Mouse (Mus musculus): ENCODE data around the gene Cd83. TPM values are rescaled to one million over a fixed set of nuclear protein-coding genes. Genes with fewer than 3 reads are reported as not detected.
A peak's percentile ranks its signal among the peaks of the same experiment; 100 is the strongest.

Gene Cd83
- polyA plus RNA-seq, 1 experiment from 2014 or later, result 27.0 TPM

DNA sequence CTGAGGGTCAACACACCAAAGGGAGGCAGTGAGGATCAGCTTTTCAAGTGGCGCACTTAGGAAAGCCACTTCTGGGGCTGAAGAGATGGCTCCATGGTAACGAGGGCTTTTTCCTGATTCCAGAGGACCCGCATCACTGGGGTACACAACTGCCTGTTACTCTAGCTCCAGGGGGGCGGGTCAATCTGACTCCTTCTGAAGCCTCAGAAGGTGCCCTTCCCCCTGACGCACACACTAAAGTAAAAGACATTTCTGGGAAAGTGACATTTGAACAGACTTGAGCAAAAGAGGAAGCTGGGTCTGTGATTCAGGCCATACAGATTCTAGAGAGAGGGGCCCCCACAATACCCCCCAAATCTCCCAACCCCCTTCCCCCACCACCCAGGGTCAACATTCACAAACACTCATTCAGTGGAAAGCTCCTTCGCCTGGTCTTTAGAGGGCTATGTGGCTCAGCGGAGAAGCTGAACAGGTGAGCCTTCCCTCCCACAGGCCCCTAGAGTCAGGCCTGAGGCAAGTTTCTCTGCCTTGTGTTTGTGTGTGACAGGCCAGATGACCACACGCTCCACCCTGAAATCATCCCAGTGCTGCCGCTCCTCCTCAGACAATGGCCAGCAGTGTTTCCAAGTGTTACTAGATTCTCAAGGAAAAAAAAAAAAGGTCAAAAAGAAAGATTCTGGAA, 7.1 kb upstream of the Cd83 start:
- Histone ChIP-seq H3K4me2 (replicated peaks) (no peak overlapping the region), H3K4me1 (0 out of 2 replicates have a peak, but pooled peaks cover 8% of the 10 kb centered on the region), H3K9ac (no peak overlapping the region), H3K9me3 (no peaks in the 10 kb centered on the region), H3K4me3 (no peak overlapping the region), H3K27ac (no peak overlapping the region), H3K27me3 (0 out of 2 replicates have a peak, but pooled peaks cover under 1% of the 10 kb centered on the region), H3K36me3 (no peaks in the 10 kb centered on the region)
- 66% methylated on average over 9 of the region's 9 CpGs for WGBS
- no peak for ATAC-seq (ENCODE audit: low FRiP score, low read depth)

DNA sequence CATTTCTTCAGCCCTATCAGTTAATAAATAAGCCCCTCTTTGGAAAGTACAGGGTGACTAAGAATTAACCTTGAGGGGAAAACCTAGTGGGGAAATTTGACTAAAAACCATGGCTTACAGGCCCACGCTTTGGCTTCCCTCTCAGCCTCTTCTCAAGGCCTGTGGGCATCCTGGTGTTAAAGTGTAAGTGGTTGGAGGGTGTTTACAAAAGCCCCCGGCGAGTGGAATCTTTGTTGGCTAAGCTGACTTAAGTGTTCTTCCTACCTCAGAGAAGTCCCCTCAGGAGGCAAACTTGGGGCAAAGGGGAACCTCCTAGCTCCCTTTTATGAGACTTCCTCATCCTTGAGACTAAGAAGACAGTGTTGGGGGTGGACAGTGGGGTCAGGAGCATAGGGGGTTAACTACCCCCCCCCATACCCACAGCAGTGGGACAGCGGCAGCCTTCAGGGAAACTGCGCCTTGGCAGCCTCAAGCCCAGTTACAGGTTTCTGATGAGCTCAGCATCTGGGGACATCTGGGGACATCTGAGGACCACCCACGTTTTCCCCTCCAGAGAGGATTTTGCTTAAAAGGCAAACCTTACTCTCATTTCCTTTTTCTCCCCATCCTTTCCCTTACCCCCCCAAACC, 6.4 kb upstream of the Cd83 start:
- no peak overlapping the region for H3K4me2 ChIP-seq (replicated peaks)
- 0 out of 2 replicates have a peak, but pooled peaks cover 8% of the 10 kb centered on the region for H3K4me1 ChIP-seq
- H3K27ac ChIP-seq, result no peak overlapping the region
- WGBS, result 45% methylated on average over 6 of the region's 6 CpGs
- H3K4me3 ChIP-seq, result no peak overlapping the region
- no peaks in the 10 kb centered on the region for H3K36me3 ChIP-seq
- no peaks in the 10 kb centered on the region for H3K9me3 ChIP-seq
- no peak overlapping the region for H3K9ac ChIP-seq
- peaks cover 6% of the 10 kb centered on the region for H3K27me3 ChIP-seq
- no peak for ATAC-seq (ENCODE audit: low FRiP score, low read depth)

DNA sequence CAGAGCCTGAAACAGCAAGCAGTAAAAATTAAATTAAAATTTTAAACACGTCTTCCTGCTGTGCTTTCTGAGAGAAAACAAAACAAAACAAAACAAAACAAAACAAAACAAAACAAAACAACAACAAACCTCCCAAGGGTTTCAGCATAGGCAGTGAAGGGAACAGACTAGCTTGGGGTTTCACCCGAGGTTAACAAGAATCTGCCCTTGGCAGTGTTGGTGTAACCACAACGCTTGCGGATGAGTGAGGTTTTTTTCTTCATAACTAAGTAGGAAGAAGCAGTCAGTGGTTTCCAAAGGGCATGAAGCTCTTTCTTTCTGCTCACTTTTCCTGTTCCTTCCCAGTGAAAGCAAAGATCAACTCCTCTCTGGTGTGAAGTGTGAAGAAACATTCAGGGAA, 5.6 kb upstream of the Cd83 start:
- 71% methylated on average over 4 of the region's 4 CpGs for WGBS
- ATAC-seq (ENCODE audit: low FRiP score, low read depth), result no peak
- H3K9ac ChIP-seq, result no peak overlapping the region
- no peak overlapping the region for H3K4me3 ChIP-seq
- H3K4me2 ChIP-seq (replicated peaks), result no peak overlapping the region
- no peaks in the 10 kb centered on the region for H3K36me3 ChIP-seq
- peaks cover 8% of the 10 kb centered on the region; the same call in 1 of the 2 replicates for H3K4me1 ChIP-seq
- no peaks in the 10 kb centered on the region for H3K9me3 ChIP-seq
- H3K27ac ChIP-seq, result no peak overlapping the region
- H3K27me3 ChIP-seq, result peaks cover 12% of the 10 kb centered on the region

DNA sequence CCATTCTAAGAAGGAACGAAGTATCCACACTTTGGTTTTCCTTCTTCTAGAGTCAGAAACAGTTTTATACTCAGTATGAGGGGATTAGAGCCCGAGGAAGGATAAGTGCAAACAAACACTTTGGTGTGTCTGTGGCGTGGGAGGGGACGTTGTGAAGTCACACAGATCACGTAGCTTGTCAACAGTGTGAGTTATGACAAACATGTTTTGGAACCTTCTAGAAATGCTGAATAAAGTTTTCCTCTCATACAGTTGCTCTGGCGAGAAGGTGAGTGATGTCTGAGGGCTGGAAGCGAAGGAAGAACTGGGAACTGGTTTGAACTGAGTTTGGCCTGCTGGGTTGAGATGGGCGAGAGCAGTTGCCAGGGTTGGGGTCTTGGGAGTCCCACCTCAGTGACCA, 4.5 kb upstream of the Cd83 start:
- no peak overlapping the region for H3K27ac ChIP-seq
- peaks cover 13% of the 10 kb centered on the region for H3K4me1 ChIP-seq
- H3K27me3 ChIP-seq, result peaks cover 16% of the 10 kb centered on the region
- no peaks in the 10 kb centered on the region for H3K9me3 ChIP-seq
- no peak overlapping the region for H3K4me3 ChIP-seq
- no peak overlapping the region for H3K9ac ChIP-seq
- no peak overlapping the region for H3K4me2 ChIP-seq (replicated peaks)
- ATAC-seq (ENCODE audit: low FRiP score, low read depth), result no peak
- no peaks in the 10 kb centered on the region for H3K36me3 ChIP-seq
- WGBS, result 81% methylated on average over 8 of the region's 8 CpGs

DNA sequence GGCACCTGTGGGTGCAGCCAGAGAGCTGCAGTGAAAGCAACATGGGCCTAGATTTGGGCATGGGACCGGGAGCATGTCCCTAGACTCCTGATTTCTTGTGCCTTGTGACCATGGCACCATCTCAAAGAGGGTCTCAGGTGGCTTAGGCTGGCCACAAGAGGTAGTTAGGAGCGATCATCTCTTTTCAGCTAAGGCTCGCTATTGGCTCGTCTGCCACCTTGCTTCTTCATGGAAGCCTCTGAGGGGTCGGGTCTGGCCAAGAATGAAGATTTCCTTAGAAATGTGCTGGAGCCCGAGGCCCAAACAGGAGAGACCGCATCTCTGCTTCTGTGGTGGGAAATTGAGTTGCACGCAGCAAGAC, 1.1 kb downstream of the Cd83 start:
- Histone ChIP-seq H3K9me3 (no peaks in the 10 kb centered on the region), H3K9ac (peak overlapping the region; percentile 84), H3K27me3 (peaks cover 21% of the 10 kb centered on the region), H3K36me3 (no peaks in the 10 kb centered on the region), H3K27ac (peak overlapping the region; percentile 72), H3K4me1 (peaks cover 44% of the 10 kb centered on the region), H3K4me2 (replicated peaks) (peak overlapping the region; percentile 95), H3K4me3 (peak overlapping the region; percentile 63)
- WGBS, result 23% methylated on average over 8 of the region's 8 CpGs
- ATAC-seq (ENCODE audit: low FRiP score, low read depth), result 0 out of 2 replicates have a peak, but pooled peaks have one; percentile 6

DNA sequence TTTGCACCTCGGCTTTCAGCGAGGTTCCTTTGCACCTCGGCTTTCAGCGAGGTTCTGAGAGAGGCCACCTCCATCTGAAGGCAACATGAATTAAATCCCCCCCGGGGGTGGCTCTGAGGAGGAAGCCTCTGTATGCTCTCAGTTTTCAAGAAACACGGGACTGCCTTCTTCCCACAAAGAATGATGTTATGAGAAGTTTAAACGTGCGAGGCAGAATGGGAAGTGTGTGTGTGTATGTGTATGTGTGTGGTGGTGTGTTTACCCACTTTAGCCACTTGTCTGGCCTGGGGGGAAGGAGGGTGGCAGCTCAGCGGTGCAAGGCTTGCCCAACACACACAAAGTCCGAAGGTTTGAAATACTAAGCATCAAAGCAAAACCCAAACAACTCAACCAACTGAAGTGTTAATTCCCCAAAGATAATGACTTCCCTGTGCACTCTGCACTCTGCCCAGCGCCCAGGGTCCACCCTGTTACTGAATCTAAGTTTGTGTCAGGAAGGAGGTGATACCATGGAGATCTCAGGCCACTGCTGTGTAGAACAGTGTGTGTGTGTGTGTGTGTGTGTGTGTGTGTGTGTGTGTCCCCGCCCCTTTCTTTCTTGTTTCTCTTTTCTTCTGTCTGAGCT, 1.7 kb downstream of the Cd83 start:
- H3K9ac ChIP-seq, result peak overlapping the region; percentile 84
- ATAC-seq (ENCODE audit: low FRiP score, low read depth), result no peak
- WGBS, result 17% methylated on average over 12 of the region's 12 CpGs
- peaks cover 46% of the 10 kb centered on the region for H3K4me1 ChIP-seq
- H3K27ac ChIP-seq, result peak overlapping the region; percentile 72
- H3K4me3 ChIP-seq, result peak overlapping the region; percentile 63
- H3K27me3 ChIP-seq, result peaks cover 21% of the 10 kb centered on the region
- no peaks in the 10 kb centered on the region for H3K9me3 ChIP-seq
- H3K36me3 ChIP-seq, result no peaks in the 10 kb centered on the region
- H3K4me2 ChIP-seq (replicated peaks), result peak overlapping the region; percentile 95

DNA sequence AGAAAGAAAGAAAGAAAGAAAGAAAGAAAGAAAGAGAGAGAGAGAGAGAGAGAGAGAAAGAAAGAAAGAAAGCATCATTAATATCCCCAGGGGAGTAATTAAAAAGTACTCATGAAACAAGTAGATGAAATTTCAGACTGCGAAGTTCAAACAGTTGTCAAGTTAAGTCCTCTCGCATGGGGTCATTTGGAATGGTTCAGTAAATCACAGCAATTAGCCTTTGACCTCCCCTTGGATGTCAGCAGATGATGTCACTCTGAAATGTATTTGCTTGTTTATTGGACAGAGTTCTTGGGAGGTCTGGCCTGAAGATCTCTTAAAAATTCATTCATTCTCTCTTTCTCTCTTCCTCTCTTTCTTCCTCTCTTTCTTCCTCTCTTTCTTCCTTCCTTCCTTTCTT, 2.7 kb downstream of the Cd83 start:
- no peak overlapping the region for H3K9ac ChIP-seq
- peaks cover 51% of the 10 kb centered on the region for H3K4me1 ChIP-seq
- no peaks in the 10 kb centered on the region for H3K9me3 ChIP-seq
- no peak overlapping the region for H3K4me3 ChIP-seq
- peaks cover 21% of the 10 kb centered on the region for H3K27me3 ChIP-seq
- no peak for ATAC-seq (ENCODE audit: low FRiP score, low read depth)
- no peaks in the 10 kb centered on the region for H3K36me3 ChIP-seq
- H3K27ac ChIP-seq, result no peak overlapping the region
- 21% methylated on average over 2 of the region's 2 CpGs for WGBS
- peak overlapping the region; percentile 95 for H3K4me2 ChIP-seq (replicated peaks)

DNA sequence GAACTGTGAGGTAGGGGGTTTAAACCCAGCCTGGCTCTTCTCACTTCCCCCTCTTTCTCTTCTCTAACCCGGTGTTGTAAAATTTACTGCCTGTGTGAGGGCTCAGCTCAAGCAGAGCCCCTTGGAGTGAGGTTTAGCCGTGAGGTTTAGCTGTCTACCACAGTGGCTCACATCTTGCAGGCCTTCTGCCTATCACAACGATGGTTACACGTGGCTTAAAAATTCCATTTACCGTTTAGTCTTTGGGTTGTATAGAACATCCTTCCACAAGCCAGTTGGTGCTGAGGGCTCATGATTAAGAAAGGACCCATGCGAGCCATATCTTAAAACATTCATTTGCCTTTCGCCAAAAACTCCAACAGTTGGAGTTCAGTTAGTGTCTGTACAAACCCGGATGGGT, 3.5 kb downstream of the Cd83 start:
- no peak for ATAC-seq (ENCODE audit: low FRiP score, low read depth)

DNA sequence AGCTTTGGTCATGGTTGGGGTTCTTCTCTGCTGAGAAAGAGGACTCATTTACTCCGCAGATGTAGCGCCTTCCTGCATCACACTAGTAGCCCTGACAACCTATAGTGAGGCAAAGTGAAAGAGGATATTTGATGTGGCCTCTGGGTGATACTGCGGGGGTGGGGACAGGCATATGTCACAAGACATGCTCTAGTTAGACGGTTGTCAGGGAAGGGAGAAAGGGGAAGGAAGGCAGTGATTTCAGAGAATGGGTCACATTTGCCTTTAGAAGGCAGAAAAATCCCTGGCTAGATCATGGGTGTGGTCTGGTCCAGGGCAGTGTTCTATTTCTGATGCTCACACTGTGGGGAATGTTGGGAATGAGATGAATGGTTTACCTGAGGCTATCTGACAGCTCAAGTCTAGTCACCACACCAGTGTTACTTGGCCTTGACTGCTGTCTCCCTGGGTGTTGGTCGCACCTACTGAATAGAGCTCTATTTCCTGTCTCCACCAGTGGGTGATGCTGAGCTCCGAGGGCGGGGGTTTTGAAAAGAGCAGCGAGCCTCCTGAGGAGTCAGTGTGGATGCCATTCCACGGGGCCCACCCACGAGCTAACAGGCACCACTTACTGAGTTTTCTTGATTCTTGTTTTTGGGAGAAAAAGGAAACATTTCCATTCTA, 4.5 kb downstream of the Cd83 start:
- H3K4me2 ChIP-seq (replicated peaks), result no peak overlapping the region
- no peak overlapping the region for H3K9ac ChIP-seq
- no peaks in the 10 kb centered on the region for H3K36me3 ChIP-seq
- no peak overlapping the region for H3K4me3 ChIP-seq
- no peaks in the 10 kb centered on the region for H3K9me3 ChIP-seq
- peaks cover 55% of the 10 kb centered on the region for H3K4me1 ChIP-seq
- WGBS, result 66% methylated on average over 10 of the region's 10 CpGs
- peaks cover 12% of the 10 kb centered on the region; the same call in 1 of the 2 replicates for H3K27me3 ChIP-seq
- H3K27ac ChIP-seq, result no peak overlapping the region
- no peak for ATAC-seq (ENCODE audit: low FRiP score, low read depth)

More for the DNA sequence above, 3.5 kb downstream of the Cd83 start:
- H3K27ac ChIP-seq, result no peak overlapping the region
- H3K9me3 ChIP-seq, result no peaks in the 10 kb centered on the region
- no peak overlapping the region for H3K9ac ChIP-seq
- H3K4me3 ChIP-seq, result no peak overlapping the region
- H3K27me3 ChIP-seq, result peaks cover 19% of the 10 kb centered on the region
- H3K4me1 ChIP-seq, result peaks cover 51% of the 10 kb centered on the region
- H3K36me3 ChIP-seq, result no peaks in the 10 kb centered on the region
- 42% methylated on average over 8 of the region's 8 CpGs for WGBS
- 0 out of 2 replicates have a peak overlapping the region, but pooled peaks have one; percentile 9 for H3K4me2 ChIP-seq (replicated peaks)

DNA sequence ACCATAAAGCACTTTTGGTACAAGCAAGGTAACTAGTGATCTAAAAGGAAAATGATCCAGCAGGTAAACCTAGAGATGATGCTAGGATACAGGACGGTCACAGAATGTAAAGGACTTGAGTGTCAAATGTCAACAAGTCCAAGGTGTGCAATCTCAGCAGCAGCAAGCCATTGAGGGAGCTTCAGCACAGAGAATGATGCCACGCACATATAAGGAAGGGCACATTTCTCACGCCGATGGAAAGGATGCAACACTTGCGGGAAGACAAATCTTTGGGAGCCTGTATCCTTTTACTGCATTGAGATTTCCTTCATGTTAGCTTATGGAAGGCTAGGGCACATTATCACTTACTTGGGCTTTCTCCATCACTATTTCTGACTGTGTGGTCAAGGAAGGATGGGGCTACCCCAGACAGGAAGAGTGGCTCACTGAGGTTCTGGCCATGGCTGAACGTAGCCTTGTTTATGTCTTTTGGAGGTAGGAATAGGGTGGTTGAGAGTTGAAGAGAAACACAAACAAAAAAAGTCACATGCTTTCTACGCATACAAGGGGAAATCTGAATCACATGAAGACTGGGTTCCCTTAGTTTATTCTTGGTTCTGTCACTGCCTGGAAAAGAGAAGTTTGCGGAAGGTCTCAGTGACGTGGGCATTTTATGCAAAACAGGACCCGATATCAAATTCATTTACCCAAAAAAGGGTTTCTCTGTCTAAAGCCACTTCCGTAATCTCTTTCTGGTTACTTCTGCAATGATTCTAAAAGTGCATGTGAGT, 5.8 kb downstream of the Cd83 start:
- no peaks in the 10 kb centered on the region for H3K9me3 ChIP-seq
- peaks cover 10% of the 10 kb centered on the region; the same call in 1 of the 2 replicates for H3K27me3 ChIP-seq
- H3K4me2 ChIP-seq (replicated peaks), result no peak overlapping the region
- no peak for ATAC-seq (ENCODE audit: low FRiP score, low read depth)
- H3K9ac ChIP-seq, result no peak overlapping the region
- H3K4me1 ChIP-seq, result peaks cover 46% of the 10 kb centered on the region
- 95% methylated on average over 11 of the region's 11 CpGs for WGBS
- H3K4me3 ChIP-seq, result no peak overlapping the region
- H3K27ac ChIP-seq, result no peak overlapping the region
- H3K36me3 ChIP-seq, result no peaks in the 10 kb centered on the region

DNA sequence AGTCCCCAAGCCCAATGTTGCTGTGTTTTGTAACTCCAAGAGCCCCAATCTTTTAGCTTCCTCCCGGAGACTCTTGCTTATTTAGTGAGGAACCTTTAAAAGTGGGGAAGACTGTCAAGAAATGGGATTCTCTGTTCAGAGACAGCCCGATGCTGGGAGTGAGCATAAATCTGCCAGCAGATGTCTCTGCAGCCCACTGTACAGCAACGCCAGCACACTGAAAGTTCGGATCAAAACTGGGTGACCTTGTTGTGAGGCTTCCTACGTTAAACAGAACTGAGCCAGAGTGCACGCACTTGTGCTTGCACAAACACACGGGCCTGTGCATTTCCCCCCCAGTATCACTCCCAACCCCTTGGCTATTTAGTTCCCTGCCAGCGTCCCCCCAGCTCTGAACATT, 10.8 kb downstream of the Cd83 start:
- 49% methylated on average over 8 of the region's 8 CpGs for WGBS

More for the DNA sequence above, 10.8 kb downstream of the Cd83 start:
- Histone ChIP-seq H3K27ac (no peak overlapping the region), H3K9me3 (no peaks in the 10 kb centered on the region), H3K4me3 (no peak overlapping the region), H3K36me3 (peaks cover 12% of the 10 kb centered on the region), H3K27me3 (peaks cover 5% of the 10 kb centered on the region; the same call in 1 of the 2 replicates), H3K4me1 (peaks cover 25% of the 10 kb centered on the region), H3K9ac (no peak overlapping the region), H3K4me2 (replicated peaks) (no peak overlapping the region)
- ATAC-seq (ENCODE audit: low FRiP score, low read depth), result no peak
